Mouse (Mus musculus): ENCODE measurements around the gene Ddx24.
"Not testable (repeated sequence)": the region's sequence is repeated elsewhere in the genome, so short reads cannot be mapped to it uniquely, and the experiment has no call there.

- TF ChIP-seq CTCF (IDR thresholded peaks at IDR 0.05; ENCODE audit: borderline replicate concordance, control insufficient read depth, extremely low read depth, insufficient read depth, low read length, poor library complexity); POLR2A (IDR thresholded peaks at IDR 0.05; ENCODE audit: control insufficient read depth, extremely low read depth, insufficient read depth, low read length, poor library complexity): not testable (repeated sequence)
Observed at GRCm38 (mm10) chr12:103456727-103457126, 31.1 kb upstream of the Ddx24 start.
